Mouse (Mus musculus) hindlimb bud, embryonic 11.5 days (tissue): Measurements from ENCODE around the gene Pebp1.
"Not testable (repeated sequence)": the region's sequence is repeated elsewhere in the genome, so short reads cannot be mapped to it uniquely, and the experiment has no call there.

Experiments used
- DNase-seq: peaks from one replicate; pipeline ENCODE4 v3.0.0-alpha.2; 2012; ENCODE audit warnings: low read depth, low spot score; ENCODE audit errors: extremely low spot score

The Pebp1 gene

GRCm38 (mm10) chr5:117286831-117287822, at the start of gene Pebp1:
TSS of gene Pebp1 (minus strand) at chr5:117287625.
- peak; percentile 78 for DNase-seq

GRCm38 (mm10) chr5:117330457-117330856, 43.0 kb upstream of the Pebp1 start:
- DNase-seq, result no peak

- no peak for DNase-seq
Observed at GRCm38 (mm10) chr5:117326408-117326807, 39.0 kb upstream of the Pebp1 start.

GRCm38 (mm10) chr5:117323751-117324150, 36.3 kb upstream of the Pebp1 start:
- no peak for DNase-seq

GRCm38 (mm10) chr5:117318741-117319629, 31.6 kb upstream of the Pebp1 start, which contains the start of gene Vsig10:
TSS of gene Vsig10 (plus strand) at chr5:117319083.
- no peak for DNase-seq

- DNase-seq, result no peak
Observed at GRCm38 (mm10) chr5:117314587-117315428, 27.4 kb upstream of the Pebp1 start.

- no peak for DNase-seq
Observed at GRCm38 (mm10) chr5:117313909-117314308, 26.5 kb upstream of the Pebp1 start.

GRCm38 (mm10) chr5:117313420-117313819, 26.0 kb upstream of the Pebp1 start:
- DNase-seq, result no peak

- no peak for DNase-seq
Observed at GRCm38 (mm10) chr5:117307699-117308098, 20.3 kb upstream of the Pebp1 start.

- DNase-seq, result no peak
Observed at GRCm38 (mm10) chr5:117306826-117307225, 19.4 kb upstream of the Pebp1 start.

GRCm38 (mm10) chr5:117305754-117306153, 18.3 kb upstream of the Pebp1 start:
- DNase-seq, result no peak

- DNase-seq, result no peak
Observed at GRCm38 (mm10) chr5:117304947-117305346, 17.5 kb upstream of the Pebp1 start.

GRCm38 (mm10) chr5:117303691-117304579, 16.5 kb upstream of the Pebp1 start:
- DNase-seq, result no peak

- DNase-seq, result no peak
Observed at GRCm38 (mm10) chr5:117302899-117303298, 15.5 kb upstream of the Pebp1 start.

GRCm38 (mm10) chr5:117295011-117295410, 7.6 kb upstream of the Pebp1 start:
- no peak for DNase-seq

- not testable (repeated sequence) for DNase-seq
Observed at GRCm38 (mm10) chr5:117293776-117294175, 6.4 kb upstream of the Pebp1 start.

GRCm38 (mm10) chr5:117292547-117292946, 5.1 kb upstream of the Pebp1 start:
- DNase-seq, result no peak

GRCm38 (mm10) chr5:117291312-117291711, 3.9 kb upstream of the Pebp1 start:
- DNase-seq, result no peak

- no peak for DNase-seq
Observed at GRCm38 (mm10) chr5:117290081-117290480, 2.7 kb upstream of the Pebp1 start.
